Mouse (Mus musculus) heart, embryonic 16.5 days (tissue): ENCODE measurements at regions not wholly inside any gene's neighbourhood (a gene's known extent, or its start where the extent isn't known, plus 50 kb on each side); places are given as distances from the start of the nearest gene placed in this dataset.

Experiments
- ATAC-seq: fragments of 200-750 bp; cut with Nextera tagmentation; replicated peaks from 2 replicates; pipeline ENCODE4 v1.8.0; 2017; ENCODE audit warnings: moderate number of reproducible peaks; ENCODE audit not compliant: insufficient read depth, low FRiP score; ENCODE audit errors: extremely low read depth
- H3K27ac ChIP-seq: fragments of 300-500 bp; sonication (generic); 2 replicates; pipeline ENCODE4 v1.5.1; 2014; ENCODE audit warnings: mild to moderate bottlenecking, low read length, control low read depth, moderate library complexity
- H3K27me3 ChIP-seq: fragments of 300-500 bp; sonication (generic); 2 replicates; pipeline ENCODE4 v1.6.1; 2014; ENCODE audit warnings: low read length, mixed read lengths; ENCODE audit not compliant: control insufficient read depth, insufficient read depth
- H3K36me3 ChIP-seq: fragments of 300-500 bp; sonication (generic); 2 replicates; pipeline ENCODE4 v1.6.1; 2014; ENCODE audit not compliant: control insufficient read depth, insufficient read depth
- H3K4me1 ChIP-seq: fragments of 300-500 bp; sonication (generic); 2 replicates; pipeline ENCODE4 v1.6.1; 2014; ENCODE audit warnings: low read length, mixed read lengths; ENCODE audit not compliant: control insufficient read depth, insufficient read depth
- H3K4me2 ChIP-seq: fragments of 300-500 bp; sonication (generic); 2 replicates; pipeline ENCODE4 v1.6.1; 2014; ENCODE audit warnings: low read depth, mild to moderate bottlenecking, control low read depth, low read length
- H3K4me3 ChIP-seq: fragments of 300-500 bp; sonication (generic); 2 replicates; pipeline ENCODE4 v1.5.1; 2014; ENCODE audit warnings: mild to moderate bottlenecking, control low read depth, low read length
- H3K9ac ChIP-seq: fragments of 300-500 bp; sonication (generic); 2 replicates; pipeline ENCODE4 v1.6.1; 2014; ENCODE audit warnings: low read length, control low read depth
- H3K9me3 ChIP-seq: fragments of 300-500 bp; sonication (generic); replicated peaks from 2 replicates; pipeline ENCODE4 v1.6.1; 2016; ENCODE audit warnings: low read length; ENCODE audit not compliant: control insufficient read depth
- WGBS: fragments of 180-500 bp; shearing (Covaris S2); extraction: QIAGEN DNeasy Blood & Tissue Kit; methylation state at CpG from one replicate; pipeline ENCODE4 v1.1.7; 2014; 5-methylcytosine and 5-hydroxymethylcytosine counted together

DNA sequence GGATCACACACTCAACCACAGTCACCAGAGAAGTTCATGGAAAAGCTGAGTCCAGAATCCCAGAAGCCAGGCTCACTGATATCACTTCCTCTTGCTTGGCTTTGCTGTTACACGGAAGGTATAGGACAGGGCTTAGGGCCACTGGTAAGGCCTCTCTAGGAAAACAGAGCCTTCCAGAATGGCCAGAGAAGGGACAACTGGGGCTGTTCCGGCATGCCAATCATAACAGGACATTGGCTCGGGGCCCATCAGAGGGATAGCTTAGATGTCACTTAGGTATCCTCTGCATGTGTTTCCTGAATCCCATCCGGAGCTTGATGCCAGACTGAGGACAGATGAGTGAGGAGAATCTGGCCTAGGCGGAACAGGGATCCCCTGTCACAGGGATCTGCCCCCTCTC, 63.7 kb downstream of the Efnb1 start:
- peaks cover 23% of the 10 kb centered on the region for H3K4me1 ChIP-seq
- peak overlapping the region; percentile 63 for H3K4me2 ChIP-seq
- H3K36me3 ChIP-seq: no peaks in the 10 kb centered on the region
- no peaks in the 10 kb centered on the region; the same call in 1 of the 2 replicates for H3K27me3 ChIP-seq
- H3K9me3 ChIP-seq: no peaks in the 10 kb centered on the region
- peak overlapping the region; percentile 98 for H3K27ac ChIP-seq
- peak overlapping the region; percentile 59 for H3K9ac ChIP-seq
- WGBS: 43% methylated on average over 5 of the region's 5 CpGs
- H3K4me3 ChIP-seq: no peak overlapping the region
- ATAC-seq: peak; percentile 21

DNA sequence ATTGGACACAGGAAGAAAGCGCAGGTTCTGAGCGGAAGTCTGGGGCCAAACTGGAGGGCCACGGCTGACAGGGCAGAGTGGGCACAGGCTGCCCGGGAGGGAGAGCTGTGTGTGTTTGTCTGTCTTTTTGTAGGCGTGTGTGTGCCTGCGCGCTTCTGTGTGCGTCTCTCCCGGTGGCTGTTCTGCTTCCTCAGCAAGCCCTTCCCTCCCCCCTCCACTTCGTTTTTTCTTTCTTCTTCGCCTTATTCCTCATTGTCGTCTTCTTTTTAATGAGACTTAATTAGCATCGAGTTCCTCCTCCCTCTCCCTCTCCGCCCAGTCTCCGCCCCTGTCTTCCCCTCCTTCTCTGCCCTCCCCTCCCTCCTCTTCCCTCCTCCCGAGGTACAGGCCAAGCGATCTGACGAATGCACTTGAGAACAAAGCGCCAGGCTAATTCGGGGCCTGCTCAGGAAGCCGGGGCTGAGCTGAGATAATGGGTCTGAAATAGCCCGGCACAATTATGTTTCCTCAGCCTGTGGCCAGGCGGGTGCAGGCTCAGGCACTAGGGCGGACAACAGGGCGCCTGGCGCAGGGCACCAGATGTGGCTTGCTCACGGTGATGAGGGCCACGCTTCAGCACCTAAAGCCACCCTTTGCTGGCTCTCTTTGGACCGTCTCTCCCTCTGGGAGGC, 63.2 kb downstream of the Efnb1 start:
- peak overlapping the region; percentile 98 for H3K27ac ChIP-seq
- H3K4me1 ChIP-seq: peaks cover 18% of the 10 kb centered on the region
- peak overlapping the region; percentile 64 for H3K9ac ChIP-seq
- no peaks in the 10 kb centered on the region for H3K36me3 ChIP-seq
- peak; percentile 92 for ATAC-seq
- H3K4me3 ChIP-seq: peak overlapping the region; percentile 40
- H3K9me3 ChIP-seq: no peaks in the 10 kb centered on the region
- H3K27me3 ChIP-seq: no peaks in the 10 kb centered on the region; the same call in 1 of the 2 replicates
- 20% methylated on average over 29 of the region's 29 CpGs for WGBS
- peak overlapping the region; percentile 63 for H3K4me2 ChIP-seq
